Mouse (Mus musculus) gastrocnemius, adult 2 months (tissue): ENCODE data around the gene Gm45337. TPM values are rescaled to one million over a fixed set of nuclear protein-coding genes. Genes with fewer than 3 reads are reported as not detected.
"Not testable (repeated sequence)": the region's sequence is repeated elsewhere in the genome, so short reads cannot be mapped to it uniquely, and the experiment has no call there.

ENCODE experiments used
- DNase-seq: peaks from one replicate; pipeline ENCODE4 v3.0.0; 2022
- H3K27ac ChIP-seq: fragments of 200-600 bp; 2 replicates; pipeline ENCODE4 v1.8.1; 2022; ENCODE audit warnings: mild to moderate bottlenecking
- H3K4me3 ChIP-seq: fragments of 200-600 bp; 2 replicates; pipeline ENCODE4 v1.8.1; 2022; ENCODE audit warnings: mild to moderate bottlenecking, moderate library complexity
- CTCF ChIP-seq: fragments of 200-600 bp; IDR thresholded peaks from 2 replicates; pipeline ENCODE4 v1.8.1; 2022; ENCODE audit warnings: antibody characterized with exemption, mild to moderate bottlenecking, moderate library complexity
- intact Hi-C: fragments of 180-260 bp; cut with DNase I; formaldehyde crosslinking; loops from one replicate; pipeline ENCODE4 v1.15.1; 2025
- total RNA-seq, 2 experiments: library from RNA; stranded (reverse); gene quantifications; 2 replicates each; pipeline ENCODE4 v1.2.3; 2021

The Gm45337 gene
- total RNA-seq, 2 experiments from 2014 or later, result not detected

GRCm38 (mm10) chr7:142145413-142145940, 1.1 kb upstream of the Gm45337 start:
- intact Hi-C loops, result loop anchor here (5.0 kb wide), 1 partner anchor 102 kb away; no protein-coding TSS in a partner anchor
- H3K4me3 ChIP-seq, result no peak overlapping the region
- no peak for DNase-seq
- no peak overlapping the region for H3K27ac ChIP-seq
- TF ChIP-seq CTCF, result no peak

- H3K4me3 ChIP-seq, H3K27ac ChIP-seq, DNase-seq, intact Hi-C loops: not testable (repeated sequence)
Measured at GRCm38 (mm10) chr7:142143506-142144010, 849 bp downstream of the Gm45337 start.

GRCm38 (mm10) chr7:142140696-142141095, 3.7 kb downstream of the Gm45337 start:
- DNase-seq, result no peak

GRCm38 (mm10) chr7:142135934-142136333, 8.5 kb downstream of the Gm45337 start, which contains the start of gene Gm39115:
Gm39115 (minus strand) TSS chr7:142136034.
- intact Hi-C loops, H3K4me3 ChIP-seq, H3K27ac ChIP-seq, DNase-seq: not testable (repeated sequence)

More at GRCm38 (mm10) chr7:142140696-142141095, 3.7 kb downstream of the Gm45337 start:
- no peak for TF ChIP-seq CTCF
- intact Hi-C loops, result no loop called here
- no peak overlapping the region for H3K27ac ChIP-seq
- H3K4me3 ChIP-seq, result no peak overlapping the region

GRCm38 (mm10) chr7:142134206-142134995, 10.0 kb downstream of the Gm45337 start:
- no peak for DNase-seq
- Histone ChIP-seq H3K27ac (no peak overlapping the region), H3K4me3 (no peak overlapping the region)
- intact Hi-C loops, result no loop called here
- peak; percentile 25; the same call in 1 of the 2 replicates for TF ChIP-seq CTCF

- intact Hi-C loops, result no loop called here
- no peak for DNase-seq
- TF ChIP-seq CTCF, result no peak
- H3K4me3 ChIP-seq, result no peak overlapping the region
- H3K27ac ChIP-seq, result no peak overlapping the region
Measured at GRCm38 (mm10) chr7:142128843-142129242, 15.6 kb downstream of the Gm45337 start.

- H3K27ac ChIP-seq, intact Hi-C loops, DNase-seq, H3K4me3 ChIP-seq: not testable (repeated sequence)
Measured at GRCm38 (mm10) chr7:142120629-142121028, 23.8 kb downstream of the Gm45337 start, which contains the start of gene Gm45618. Gm45618 (minus strand) TSS chr7:142120729.

GRCm38 (mm10) chr7:142119632-142120031, 24.8 kb downstream of the Gm45337 start:
- no peak overlapping the region for H3K27ac ChIP-seq
- DNase-seq, result peak; percentile 39
- TF ChIP-seq CTCF, result peak; percentile 69
- intact Hi-C loops, result no loop called here
- H3K4me3 ChIP-seq, result no peak overlapping the region

- TF ChIP-seq CTCF, result no peak
- DNase-seq, result no peak
- Histone ChIP-seq H3K27ac (no peak overlapping the region), H3K4me3 (no peak overlapping the region)
- intact Hi-C loops, result no loop called here
Measured at GRCm38 (mm10) chr7:142104747-142105146, 39.7 kb downstream of the Gm45337 start.

- peak; percentile 99 for TF ChIP-seq CTCF
- Histone ChIP-seq H3K27ac (no peak overlapping the region), H3K4me3 (no peak overlapping the region)
- DNase-seq, result peak; percentile 89
- intact Hi-C loops, result loop anchor here (1.0 to 10.0 kb wide), 5 partner anchors 26 to 193 kb away; partner anchors contain the start of gene Mob2
Measured at GRCm38 (mm10) chr7:142097776-142098175, 46.6 kb downstream of the Gm45337 start.

- Histone ChIP-seq H3K4me3 (no peak overlapping the region), H3K27ac (no peak overlapping the region)
- no peak for DNase-seq
- intact Hi-C loops, result loop anchor here (1.0 to 10.0 kb wide), 5 partner anchors 25 to 192 kb away; partner anchors contain the start of gene Mob2
- no peak for TF ChIP-seq CTCF
Measured at GRCm38 (mm10) chr7:142096701-142097100, 47.7 kb downstream of the Gm45337 start.

- TF ChIP-seq CTCF, result peak; percentile 37
- intact Hi-C loops, result loop anchor here (5.0 to 10.0 kb wide), 3 partner anchors 33 to 191 kb away; partner anchors contain the start of gene Mob2
- peak; percentile 97 for DNase-seq
- Histone ChIP-seq H3K4me3 (peak within 1 kb of the TSS; percentile 96), H3K27ac (peak within 1 kb of the TSS; percentile 97)
Measured at GRCm38 (mm10) chr7:142095183-142095931, 49.0 kb downstream of the Gm45337 start, which contains the start of gene Dusp8. Dusp8 (minus strand) TSS chr7:142095843.
